Mouse (Mus musculus) forebrain, embryonic 12.5 days (tissue): ENCODE data around the gene Pdgfb. TPM values are rescaled to one million over a fixed set of nuclear protein-coding genes. Genes with fewer than 3 reads are reported as not detected.

Source experiments
- ATAC-seq: fragments of 200-750 bp; cut with Nextera tagmentation; 2 replicates; pipeline ENCODE4 v1.8.0; 2017; ENCODE audit warnings: moderate TSS enrichment; ENCODE audit not compliant: low FRiP score
- H3K27ac ChIP-seq: fragments of 300-500 bp; sonication (generic); 2 replicates; pipeline ENCODE4 v1.5.1; 2016; ENCODE audit warnings: mild to moderate bottlenecking
- H3K27me3 ChIP-seq: fragments of 300-500 bp; sonication (generic); 2 replicates; pipeline ENCODE4 v1.6.1; 2016; ENCODE audit warnings: mild to moderate bottlenecking
- H3K36me3 ChIP-seq: fragments of 300-500 bp; sonication (generic); replicated peaks from 2 replicates; pipeline ENCODE4 v1.6.1; 2016; ENCODE audit warnings: mild to moderate bottlenecking
- H3K4me1 ChIP-seq: fragments of 300-500 bp; sonication (generic); 2 replicates; pipeline ENCODE4 v1.6.1; 2016
- H3K4me2 ChIP-seq: fragments of 300-500 bp; sonication (generic); 2 replicates; pipeline ENCODE4 v1.6.1; 2016; ENCODE audit warnings: mild to moderate bottlenecking, moderate library complexity
- H3K4me3 ChIP-seq: fragments of 300-500 bp; sonication (generic); replicated peaks from 2 replicates; pipeline ENCODE4 v1.5.1; 2016; ENCODE audit warnings: mild to moderate bottlenecking
- H3K9ac ChIP-seq: fragments of 300-500 bp; sonication (generic); 2 replicates; pipeline ENCODE4 v1.6.1; 2016; ENCODE audit warnings: mild to moderate bottlenecking
- H3K9me3 ChIP-seq: fragments of 300-500 bp; sonication (generic); 2 replicates; pipeline ENCODE4 v1.6.1; 2016
- WGBS: fragments of 180-500 bp; shearing (Covaris S2); methylation state at CpG from one replicate; pipeline ENCODE4 v1.1.7; 2016; 5-methylcytosine and 5-hydroxymethylcytosine counted together
- polyA plus RNA-seq: library from polyadenylated mRNA; unstranded; fragments of >200 nt; fragmentation: Nextera tagmentation; extraction: Ambion mirVana; gene quantifications from 2 replicates; pipeline ENCODE4 v1.2.1, GENCODE M21; 2016

The Pdgfb gene
- polyA plus RNA-seq, 1 experiment from 2014 or later = 2.3 TPM

DNA sequence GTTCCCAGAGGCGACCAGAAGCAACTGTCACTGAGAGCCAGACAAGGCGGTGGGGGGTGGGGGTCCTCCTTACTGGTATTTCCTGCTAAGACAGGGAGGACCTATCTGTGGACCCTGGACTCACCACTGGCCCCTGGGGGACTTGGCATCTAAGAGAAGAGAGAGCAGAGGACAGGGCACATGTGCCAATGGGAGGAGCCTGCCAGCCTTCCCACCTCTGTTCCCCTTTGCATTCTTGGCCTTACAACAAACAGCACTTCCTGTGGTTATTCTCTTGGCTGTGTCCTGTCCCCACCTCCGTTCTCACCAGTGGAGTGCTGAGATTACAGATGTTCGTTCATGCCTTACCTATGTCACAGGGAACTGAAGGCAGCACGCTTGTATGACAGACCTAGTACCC is 14.1 kb upstream of the Pdgfb start:
- 80% methylated on average over 5 of the region's 5 CpGs for WGBS
- peaks cover 17% of the 10 kb centered on the region for H3K4me1 ChIP-seq
- no peak overlapping the region for H3K4me3 ChIP-seq
- ATAC-seq = no peak
- H3K27ac ChIP-seq = no peak overlapping the region
- H3K9ac ChIP-seq = no peak overlapping the region
- H3K9me3 ChIP-seq = peaks cover 3% of the 10 kb centered on the region; the same call in 1 of the 2 replicates
- H3K4me2 ChIP-seq = no peak overlapping the region
- H3K36me3 ChIP-seq = no peaks in the 10 kb centered on the region
- H3K27me3 ChIP-seq = no peaks in the 10 kb centered on the region

GRCm38 (mm10) chr15:80026689-80027353 is 12.0 kb upstream of the Pdgfb start:
- Histone ChIP-seq H3K4me1 (peaks cover 17% of the 10 kb centered on the region), H3K4me2 (no peak overlapping the region), H3K27ac (no peak overlapping the region), H3K9me3 (peaks cover 3% of the 10 kb centered on the region; the same call in 1 of the 2 replicates), H3K4me3 (no peak overlapping the region), H3K27me3 (no peaks in the 10 kb centered on the region), H3K36me3 (no peaks in the 10 kb centered on the region), H3K9ac (no peak overlapping the region)
- ATAC-seq = no peak
- 85% methylated on average over 14 of the region's 14 CpGs for WGBS

- no peak overlapping the region for H3K9ac ChIP-seq
- H3K4me1 ChIP-seq = peaks cover 17% of the 10 kb centered on the region
- no peaks in the 10 kb centered on the region for H3K36me3 ChIP-seq
- WGBS = 75% methylated on average over 5 of the region's 5 CpGs
- H3K27me3 ChIP-seq = no peaks in the 10 kb centered on the region
- peaks cover 2% of the 10 kb centered on the region; the same call in 1 of the 2 replicates for H3K9me3 ChIP-seq
- H3K4me2 ChIP-seq = no peak overlapping the region
- no peak overlapping the region for H3K27ac ChIP-seq
- no peak for ATAC-seq
- no peak overlapping the region for H3K4me3 ChIP-seq
Observed at GRCm38 (mm10) chr15:80026061-80026460, 11.3 kb upstream of the Pdgfb start.

GRCm38 (mm10) chr15:80025615-80026014 is 10.8 kb upstream of the Pdgfb start:
- H3K9ac ChIP-seq = no peak overlapping the region
- peaks cover 17% of the 10 kb centered on the region for H3K4me1 ChIP-seq
- no peak for ATAC-seq
- no peaks in the 10 kb centered on the region for H3K36me3 ChIP-seq
- no peak overlapping the region for H3K4me3 ChIP-seq
- no peak overlapping the region for H3K27ac ChIP-seq
- no peaks in the 10 kb centered on the region for H3K9me3 ChIP-seq
- 64% methylated on average over 7 of the region's 7 CpGs for whole genome bisulfite sequencing
- no peak overlapping the region for H3K4me2 ChIP-seq
- no peaks in the 10 kb centered on the region; the same call in 1 of the 2 replicates for H3K27me3 ChIP-seq

GRCm38 (mm10) chr15:80024331-80025313 is 9.8 kb upstream of the Pdgfb start:
- no peak overlapping the region for H3K27ac ChIP-seq
- WGBS = 46% methylated on average over 11 of the region's 11 CpGs

GRCm38 (mm10) chr15:80020516-80020915 is 5.7 kb upstream of the Pdgfb start:
- no peak for ATAC-seq
- Histone ChIP-seq H3K27me3 (peaks cover 22% of the 10 kb centered on the region), H3K4me1 (peaks cover 14% of the 10 kb centered on the region), H3K9ac (no peak overlapping the region), H3K4me3 (no peak overlapping the region), H3K36me3 (no peaks in the 10 kb centered on the region), H3K27ac (no peak overlapping the region), H3K4me2 (no peak overlapping the region), H3K9me3 (no peaks in the 10 kb centered on the region)
- WGBS = 68% methylated on average over 4 of the region's 4 CpGs

More at GRCm38 (mm10) chr15:80024331-80025313, 9.8 kb upstream of the Pdgfb start:
- Histone ChIP-seq H3K9ac (no peak overlapping the region), H3K4me2 (no peak overlapping the region), H3K4me3 (no peak overlapping the region), H3K36me3 (no peaks in the 10 kb centered on the region), H3K27me3 (no peaks in the 10 kb centered on the region; the same call in 1 of the 2 replicates), H3K9me3 (no peaks in the 10 kb centered on the region), H3K4me1 (peaks cover 17% of the 10 kb centered on the region)
- no peak for ATAC-seq

GRCm38 (mm10) chr15:80019625-80020024 is 4.8 kb upstream of the Pdgfb start:
- no peak for ATAC-seq
- Histone ChIP-seq H3K4me3 (no peak overlapping the region), H3K27ac (no peak overlapping the region), H3K9me3 (no peaks in the 10 kb centered on the region), H3K9ac (0 out of 2 replicates have a peak overlapping the region, but pooled peaks have one; percentile 12), H3K27me3 (peaks cover 31% of the 10 kb centered on the region), H3K36me3 (no peaks in the 10 kb centered on the region), H3K4me1 (peaks cover 10% of the 10 kb centered on the region), H3K4me2 (no peak overlapping the region)
- 68% methylated on average over 4 of the region's 4 CpGs for WGBS

GRCm38 (mm10) chr15:80019220-80019619 is 4.4 kb upstream of the Pdgfb start:
- no peak overlapping the region for H3K4me3 ChIP-seq
- no peak overlapping the region for H3K4me2 ChIP-seq
- WGBS = 80% methylated on average over 7 of the region's 7 CpGs
- no peak overlapping the region for H3K27ac ChIP-seq
- no peak overlapping the region for H3K9ac ChIP-seq
- H3K27me3 ChIP-seq = peaks cover 35% of the 10 kb centered on the region
- no peaks in the 10 kb centered on the region for H3K9me3 ChIP-seq
- peaks cover 10% of the 10 kb centered on the region for H3K4me1 ChIP-seq
- H3K36me3 ChIP-seq = no peaks in the 10 kb centered on the region
- ATAC-seq = no peak

GRCm38 (mm10) chr15:80016563-80017301 is 2.0 kb upstream of the Pdgfb start:
- no peak overlapping the region for H3K9ac ChIP-seq
- H3K4me3 ChIP-seq = no peak overlapping the region
- no peak for ATAC-seq
- no peak overlapping the region for H3K4me2 ChIP-seq
- no peaks in the 10 kb centered on the region for H3K36me3 ChIP-seq
- H3K4me1 ChIP-seq = peaks cover 33% of the 10 kb centered on the region
- 91% methylated on average over 9 of the region's 9 CpGs for WGBS
- H3K9me3 ChIP-seq = no peaks in the 10 kb centered on the region
- no peak overlapping the region for H3K27ac ChIP-seq
- H3K27me3 ChIP-seq = peaks cover 60% of the 10 kb centered on the region

GRCm38 (mm10) chr15:80015211-80015952 is 605 bp upstream of the Pdgfb start:
- no peak for ATAC-seq
- Histone ChIP-seq H3K9ac (no peak overlapping the region), H3K9me3 (no peaks in the 10 kb centered on the region), H3K36me3 (no peaks in the 10 kb centered on the region), H3K27me3 (peaks cover 73% of the 10 kb centered on the region), H3K4me2 (no peak overlapping the region), H3K27ac (no peak overlapping the region), H3K4me1 (peaks cover 33% of the 10 kb centered on the region), H3K4me3 (no peak overlapping the region; the same call in 1 of the 2 replicates)
- 62% methylated on average over 7 of the region's 7 CpGs for WGBS

- H3K9ac ChIP-seq = peak overlapping the region; percentile 41
- under 1% methylated on average over 29 of the region's 37 CpGs for WGBS
- H3K9me3 ChIP-seq = no peaks in the 10 kb centered on the region
- peaks cover 82% of the 10 kb centered on the region for H3K27me3 ChIP-seq
- H3K4me2 ChIP-seq = peak overlapping the region; percentile 100
- H3K36me3 ChIP-seq = no peaks in the 10 kb centered on the region
- ATAC-seq = no peak
- H3K4me3 ChIP-seq = peak overlapping the region; percentile 61
- no peak overlapping the region for H3K27ac ChIP-seq
- peaks cover 33% of the 10 kb centered on the region for H3K4me1 ChIP-seq
Observed at GRCm38 (mm10) chr15:80014031-80014320, 801 bp downstream of the Pdgfb start.
